Mouse (Mus musculus): ENCODE results near the gene Enpp4.

DNA sequence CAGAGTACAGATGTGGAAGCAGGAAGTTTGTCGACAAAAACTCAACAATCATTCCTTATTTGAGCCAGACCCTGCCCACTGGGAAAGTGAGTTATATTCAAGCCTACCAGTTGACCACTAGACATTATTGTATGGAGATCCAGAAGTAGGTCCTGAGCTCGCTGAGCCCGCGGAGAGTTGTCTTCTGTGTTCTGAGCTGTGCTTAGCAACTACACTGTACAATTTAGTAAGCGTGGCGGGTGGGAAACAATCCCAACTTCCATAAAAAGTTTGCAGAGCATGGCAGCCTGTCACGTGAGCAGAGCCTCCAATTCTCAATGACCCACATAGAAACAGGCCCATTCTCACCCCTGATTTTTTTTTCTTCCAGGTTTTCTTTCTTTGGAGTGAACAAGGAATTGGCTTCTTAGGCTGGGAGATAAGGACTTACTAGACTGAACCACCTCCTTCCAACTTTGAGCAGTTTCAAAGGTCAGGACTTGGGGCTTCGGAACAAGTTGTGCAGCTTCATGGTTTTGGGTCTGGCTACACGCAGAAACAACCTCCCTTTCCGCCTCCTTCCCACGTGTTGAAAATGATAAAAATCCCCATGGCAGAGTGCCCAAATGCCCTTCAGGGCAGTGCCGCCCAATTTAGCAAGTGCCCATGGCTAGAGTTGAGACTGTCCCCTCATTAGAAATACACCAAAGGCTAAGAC lies 28.3 kb downstream of the Enpp4 start:
- no peak for TF ChIP-seq EP300 (IDR thresholded peaks at IDR 0.05; ENCODE audit: insufficient read depth, low read depth, low read length)
- no peak for TF ChIP-seq CTCF (IDR thresholded peaks at IDR 0.05)
- no peak for TF ChIP-seq POLR2A (IDR thresholded peaks at IDR 0.05; ENCODE audit: insufficient read depth, low read depth, low read length)

All from heart, adult 2 months (tissue).